ENCODE assay signal across 8 mouse cellular contexts in the genomic region with DNA sequence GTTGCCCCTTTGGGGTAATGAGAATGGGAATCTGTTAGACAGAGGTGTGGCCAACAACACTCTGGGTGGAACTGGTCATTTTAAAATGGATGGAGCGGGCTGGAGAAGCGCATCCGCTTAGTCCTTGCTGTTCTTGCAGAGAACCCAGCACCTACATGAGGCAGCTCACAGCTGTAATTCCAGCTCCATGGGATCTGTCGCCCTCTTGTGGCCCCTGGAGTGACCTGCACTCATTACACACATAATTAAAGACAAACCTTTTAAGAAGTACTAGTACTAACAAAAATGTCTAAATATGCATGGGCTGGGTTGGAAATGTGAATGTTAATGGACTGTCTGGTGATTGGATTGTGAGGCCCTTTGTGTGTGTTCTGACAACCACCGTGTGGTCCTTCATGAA. TPM values are rescaled to one million over a fixed set of nuclear protein-coding genes. Genes with fewer than 3 reads are reported as not detected.
A peak's percentile ranks its signal among the peaks of the same experiment; 100 is the strongest.
DNase-seq lines count a peak whose midpoint lies in the region; ATAC-seq and TF ChIP-seq lines count a peak whose summit lies in the region.

No protein-coding gene starts in this region.

- ATAC-seq in hindbrain, embryonic 11.5 days (ENCODE audit: low FRiP score), result no peak
- no peak for ATAC-seq in hindbrain, embryonic 13.5 days (ENCODE audit: low FRiP score)

- peak; percentile 66 for DNase-seq in hindbrain, embryonic 11.5 days (ENCODE audit: low spot score)
- peak; percentile 75 for DNase-seq in CH12.LX (ENCODE audit: extremely low read depth)
- DNase-seq in adrenal gland, postnatal 36 days, result peak; percentile 44 to 61
- peak; percentile 47 to 75 for DNase-seq in kidney, postnatal 36 days
- DNase-seq in spleen, adult 2 months (ENCODE audit: low read depth in 1 of 2, low spot score in 2 of 2), result peak in 1 of 2 experiments; percentile 37
- no peak for DNase-seq in left cerebral cortex, postnatal 36 days (ENCODE audit: low spot score in 2 of 2)
- no peak for DNase-seq in layer of hippocampus, adult 18-20 months (ENCODE audit: low spot score in 2 of 2)

- peak; percentile 96 to 98 for TF ChIP-seq CTCF in CH12.LX (conservative IDR thresholded peaks at IDR 0.05 in 1 of 2, IDR thresholded peaks at IDR 0.05 in 1 of 2; ENCODE audit: low read depth in 2 of 2, low read length in 2 of 2)
- TF ChIP-seq CTCF in spleen, adult 2 months (IDR thresholded peaks at IDR 0.05; ENCODE audit: extremely low read depth, insufficient read depth, insufficient read length, insufficient replicate concordance), result peak; percentile 77; the same call in 1 of the 2 replicates

- H3K36me3 ChIP-seq in hindbrain, embryonic 11.5 days (ENCODE audit: control insufficient read depth, insufficient read depth, low read length), result no peaks in the 10 kb centered on the region
- no peaks in the 10 kb centered on the region for H3K36me3 ChIP-seq in hindbrain, embryonic 13.5 days
- peaks cover 55 to 62% of the 10 kb centered on the region in 2 experiments for H3K36me3 ChIP-seq in CH12.LX (replicated peaks in 1 of 2; ENCODE audit: control insufficient read depth in 1 of 2, insufficient read depth in 1 of 2, low read length in 1 of 2)
- H3K36me3 ChIP-seq in spleen, adult 2 months (ENCODE audit: control insufficient read depth, insufficient read depth, low read length), result peaks cover 38% of the 10 kb centered on the region

- in situ Hi-C loops in CH12.LX (cut with MboI; ENCODE audit: low pct_ligation_motif_present, low pct_unique_long_range_greater_than_20kb, low sequenced_read_pairs), result no loop called here

- no peak overlapping the region for H3K27ac ChIP-seq in hindbrain, embryonic 11.5 days (ENCODE audit: low read depth, low read length)
- H3K27ac ChIP-seq in hindbrain, embryonic 13.5 days, result no peak overlapping the region
- H3K27ac ChIP-seq in CH12.LX (ENCODE audit: insufficient read depth, low read depth), result no peak overlapping the region
- H3K27ac ChIP-seq in spleen, adult 2 months (ENCODE audit: insufficient read depth, low read length), result no peak overlapping the region

- H3K9me3 ChIP-seq in hindbrain, embryonic 11.5 days (ENCODE audit: control insufficient read depth, low read length), result no peaks in the 10 kb centered on the region
- H3K9me3 ChIP-seq in hindbrain, embryonic 13.5 days, result no peaks in the 10 kb centered on the region
- peaks cover 3% of the 10 kb centered on the region for H3K9me3 ChIP-seq in CH12.LX (replicated peaks; ENCODE audit: low read length)

- H3K9ac ChIP-seq in hindbrain, embryonic 11.5 days (ENCODE audit: low read depth, low read length), result no peak overlapping the region
- H3K9ac ChIP-seq in hindbrain, embryonic 13.5 days, result no peak overlapping the region
- H3K9ac ChIP-seq in CH12.LX (ENCODE audit: insufficient read depth, low read depth), result no peak overlapping the region

- dilution Hi-C loops in CH12.LX (cut with MboI; ENCODE audit: extremely low pct_ligation_motif_present, extremely low pct_unique_long_range_greater_than_20kb, low sequenced_read_pairs), result no loop called here

- intact Hi-C loops in left cerebral cortex, postnatal 36 days (cut with DNase I), result no loop called here

- no peak for TF ChIP-seq POLR2A in CH12.LX (IDR thresholded peaks at IDR 0.05; ENCODE audit: low read depth, low read length)
- TF ChIP-seq POLR2A in spleen, adult 2 months (IDR thresholded peaks at IDR 0.05; ENCODE audit: low read depth, low read length), result no peak

- no peaks in the 10 kb centered on the region for H3K4me1 ChIP-seq in hindbrain, embryonic 11.5 days (replicated peaks; ENCODE audit: control insufficient read depth, insufficient read depth, low read length)
- H3K4me1 ChIP-seq in hindbrain, embryonic 13.5 days (replicated peaks), result no peaks in the 10 kb centered on the region
- peaks cover 0 to 9% of the 10 kb centered on the region in 2 experiments; a peak in 1 of 4 replicates for H3K4me1 ChIP-seq in CH12.LX (ENCODE audit: control insufficient read depth in 1 of 2, insufficient read depth in 2 of 2)
- H3K4me1 ChIP-seq in spleen, adult 2 months (ENCODE audit: control insufficient read depth, insufficient read depth, insufficient read length), result no peaks in the 10 kb centered on the region

- H3K27me3 ChIP-seq in hindbrain, embryonic 11.5 days (ENCODE audit: control insufficient read depth, insufficient read depth, low read length), result no peaks in the 10 kb centered on the region
- H3K27me3 ChIP-seq in hindbrain, embryonic 13.5 days, result no peaks in the 10 kb centered on the region
- H3K27me3 ChIP-seq in CH12.LX (replicated peaks), result peaks cover 11% of the 10 kb centered on the region
- H3K27me3 ChIP-seq in spleen, adult 2 months (ENCODE audit: control insufficient read depth, insufficient read depth, low read length), result no peaks in the 10 kb centered on the region

- no peak for TF ChIP-seq EP300 in CH12.LX (IDR thresholded peaks at IDR 0.05; ENCODE audit: low read length)

- 47% methylated on average over 5 of the region's 5 CpGs for WGBS in hindbrain, embryonic 11.5 days
- WGBS in hindbrain, embryonic 13.5 days, result 59% methylated on average over 5 of the region's 5 CpGs
- WGBS in spleen, adult 2 months, result 77% methylated on average over 5 of the region's 5 CpGs

- H3K4me3 ChIP-seq in hindbrain, embryonic 11.5 days (ENCODE audit: low read depth, low read length), result no peak overlapping the region
- H3K4me3 ChIP-seq in hindbrain, embryonic 13.5 days, result no peak overlapping the region
- H3K4me3 ChIP-seq in CH12.LX (replicated peaks in 1 of 3; ENCODE audit: low read depth in 2 of 3, low read length in 2 of 3, poor library complexity in 1 of 3), result no peak overlapping the region
- H3K4me3 ChIP-seq in spleen, adult 2 months (ENCODE audit: extremely low read depth, insufficient read depth, insufficient read length), result no peak overlapping the region

- no peak overlapping the region for H3K4me2 ChIP-seq in hindbrain, embryonic 11.5 days (replicated peaks; ENCODE audit: low read depth, low read length)
- no peak overlapping the region for H3K4me2 ChIP-seq in hindbrain, embryonic 13.5 days
- H3K4me2 ChIP-seq in CH12.LX (ENCODE audit: insufficient read depth, low read depth, poor library complexity, severe bottlenecking), result no peak overlapping the region

- TF ChIP-seq RAD21 in CH12.LX (IDR thresholded peaks at IDR 0.05; ENCODE audit: low read depth, low read length), result peak; percentile 100

- no peaks in the 10 kb centered on the region for H3K79me2 ChIP-seq in CH12.LX (replicated peaks; ENCODE audit: control insufficient read depth, extremely low read depth, insufficient read depth, poor library complexity, severe bottlenecking)

TF ChIP-seq in CH12.LX, 34 proteins besides CTCF, POLR2A, EP300 and RAD21:
- peak; percentile 96 for TF ChIP-seq SMC3 (IDR thresholded peaks at IDR 0.05; ENCODE audit: low read depth, low read length)
- TF ChIP-seq SIN3A (IDR thresholded peaks at IDR 0.05; ENCODE audit: low read length), result peak; percentile 53
- no peak for TF ChIP-seq ZMIZ1 (IDR thresholded peaks at IDR 0.05; ENCODE audit: low read depth, low read length)
- TF ChIP-seq USF1 (IDR thresholded peaks at IDR 0.05; ENCODE audit: low read depth, low read length), result no peak
- TF ChIP-seq MYC (IDR thresholded peaks at IDR 0.05; ENCODE audit: low read depth, low read length), result 0 out of 2 replicates have a peak, but pooled peaks have one; percentile 53
- 0 out of 2 replicates have a peak, but pooled peaks have one; percentile 24 for TF ChIP-seq RCOR1 (conservative IDR thresholded peaks at IDR 0.05; ENCODE audit: low read depth, low read length)
- TF ChIP-seq MXI1 (IDR thresholded peaks at IDR 0.05; ENCODE audit: low read depth, low read length), result peak; percentile 34; the same call in 1 of the 2 replicates
- TF ChIP-seq IRF4 (IDR thresholded peaks at IDR 0.05; ENCODE audit: low read depth, low read length), result peak; percentile 37; the same call in 1 of the 2 replicates
- no peak for TF ChIP-seq ETS1 (conservative IDR thresholded peaks at IDR 0.05; ENCODE audit: low read depth, low read length)
- peak; percentile 40; the same call in 1 of the 2 replicates for TF ChIP-seq NELFE (IDR thresholded peaks at IDR 0.05; ENCODE audit: low read depth, low read length)
- no peak for TF ChIP-seq MEF2A (IDR thresholded peaks at IDR 0.05; ENCODE audit: borderline replicate concordance, low read depth, low read length)
- TF ChIP-seq ZC3H11A (IDR thresholded peaks at IDR 0.05; ENCODE audit: low read depth, low read length), result peak; percentile 81

RNA-seq across cellular contexts. Expression of a gene that starts 11.7 kb away (rescaled TPM):
- polyA plus RNA-seq in hindbrain, embryonic 11.5 days (2014; fragmentation: Nextera tagmentation; extraction: Ambion mirVana), result 2.0 and 2.1 TPM in 2 replicates
- polyA plus RNA-seq in hindbrain, embryonic 13.5 days (2015; fragmentation: Nextera tagmentation; extraction: Ambion mirVana), result 0.70 and 0.94 TPM in 2 replicates
- total RNA-seq in CH12.LX (2012; rRNA removed), result 12.4 and 23.2 TPM in 2 replicates
- 3.6 and 4.2 TPM in 2 replicates for total RNA-seq in CH12.LX (2014; rRNA removed)
- 8.2 and 11.2 TPM in 2 replicates for polyA plus RNA-seq in CH12.LX (2012; ENCODE audit: insufficient read length, low read depth)
- total RNA-seq in adrenal gland, postnatal 36 days (2021), result 10 to 100 TPM; 37.3 to 40.3 TPM
- polyA plus RNA-seq in spleen, adult 2 months (2012; rRNA removed), result 27.4 and 29.1 TPM in 2 replicates
- 1 to 10 TPM; 2.8 to 3.0 TPM for total RNA-seq in left cerebral cortex, postnatal 36 days (2021)
- 1 to 10 TPM; 3.0 to 4.1 TPM for total RNA-seq in layer of hippocampus, adult 18-20 months (2021)

RNA-seq across cellular contexts. Expression of a gene that starts 49.3 kb away (rescaled TPM):
- 3.3 and 3.8 TPM in 2 replicates for polyA plus RNA-seq in hindbrain, embryonic 11.5 days (2014; fragmentation: Nextera tagmentation; extraction: Ambion mirVana)
- 4.8 and 5.3 TPM in 2 replicates for polyA plus RNA-seq in hindbrain, embryonic 13.5 days (2015; fragmentation: Nextera tagmentation; extraction: Ambion mirVana)
- total RNA-seq in CH12.LX (2012; rRNA removed), result 2.7 and 3.3 TPM in 2 replicates
- total RNA-seq in CH12.LX (2014; rRNA removed), result 1.4 and 1.9 TPM in 2 replicates
- 1.6 and 2.6 TPM in 2 replicates for polyA plus RNA-seq in CH12.LX (2012; ENCODE audit: insufficient read length, low read depth)
- 1 to 10 TPM; 6.5 to 8.4 TPM for total RNA-seq in adrenal gland, postnatal 36 days (2021)
- polyA plus RNA-seq in spleen, adult 2 months (2012; rRNA removed), result 28.3 and 35.8 TPM in 2 replicates
- total RNA-seq in left cerebral cortex, postnatal 36 days (2021), result 1 to 10 TPM; 3.5 to 4.3 TPM
- total RNA-seq in layer of hippocampus, adult 18-20 months (2021), result 1 to 10 TPM; 5.8 to 6.1 TPM

RNA-seq across cellular contexts. Expression of a gene that starts 49.3 kb away (rescaled TPM):
- polyA plus RNA-seq in hindbrain, embryonic 11.5 days (2014; fragmentation: Nextera tagmentation; extraction: Ambion mirVana), result 4.4 and 6.0 TPM in 2 replicates
- polyA plus RNA-seq in hindbrain, embryonic 13.5 days (2015; fragmentation: Nextera tagmentation; extraction: Ambion mirVana), result 4.7 and 5.5 TPM in 2 replicates
- 9.6 and 10.6 TPM in 2 replicates for total RNA-seq in CH12.LX (2012; rRNA removed)
- total RNA-seq in CH12.LX (2014; rRNA removed), result 3.2 and 3.9 TPM in 2 replicates
- 5.9 and 12.2 TPM in 2 replicates for polyA plus RNA-seq in CH12.LX (2012; ENCODE audit: insufficient read length, low read depth)
- total RNA-seq in adrenal gland, postnatal 36 days (2021), result 10 to 100 TPM; 14.7 to 24.9 TPM
- 43.1 and 61.5 TPM in 2 replicates for polyA plus RNA-seq in spleen, adult 2 months (2012; rRNA removed)
- total RNA-seq in left cerebral cortex, postnatal 36 days (2021), result 1 to 10 TPM; 4.3 to 4.7 TPM
- 1 to 10 TPM; 5.2 to 6.1 TPM for total RNA-seq in layer of hippocampus, adult 18-20 months (2021)

Comparison
In these comparisons a context has a peak if more than half of its experiments do, and no peak if none do; other contexts are left out.
1. DNase-seq: peak in hindbrain, embryonic 11.5 days (single experiment), CH12.LX (single experiment), adrenal gland, postnatal 36 days (2 of 2) and kidney, postnatal 36 days (2 of 2); none in left cerebral cortex, postnatal 36 days (0 of 2) and layer of hippocampus, adult 18-20 months (0 of 2).